Mouse (Mus musculus) megakaryocyte, adult 5-6 weeks (primary cell): ENCODE results near the gene Adamts15. TPM values are rescaled to one million over a fixed set of nuclear protein-coding genes. Genes with fewer than 3 reads are reported as not detected.

Source experiments
- ATAC-seq: 2 replicates; pipeline ENCODE4 v1.8.0; 2016; ENCODE audit warnings: mild to moderate bottlenecking, inconsistent platforms; ENCODE audit not compliant: poor library complexity, severe bottlenecking
- total RNA-seq, 2 experiments: library from RNA; stranded (forward) in 1 of 2; stranded (reverse) in 1 of 2; fragments of 153-499, 151-499 nt in 1 of 2; fragments of 221-1000, 200-1000 nt in 1 of 2; gene quantifications; 2 replicates each; pipeline versions ENCODE4 v1.2.3 to v1.2.4; 2015 to 2017

Gene Adamts15
- total RNA-seq, 2 experiments from 2014 or later = 0.04 TPM; not detected in 1

DNA sequence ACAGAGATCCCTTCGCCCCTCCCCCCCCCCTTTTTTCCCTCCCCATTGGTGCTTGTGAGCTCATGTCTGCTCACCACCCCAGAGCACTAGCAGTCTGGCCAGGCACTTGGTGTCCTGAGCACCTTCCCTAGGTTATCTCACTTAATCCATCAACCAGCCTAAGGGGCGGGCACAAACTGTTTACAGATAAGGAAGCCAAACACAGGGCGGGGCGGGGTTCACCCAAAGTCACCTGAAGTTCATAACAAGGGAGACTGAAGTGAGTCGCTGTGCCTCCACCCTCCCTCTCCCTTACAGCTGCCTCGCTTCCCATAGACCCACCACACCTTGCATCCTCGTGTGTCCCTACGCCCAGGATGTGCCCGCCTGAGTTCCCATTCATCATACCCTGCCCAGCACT is 41.7 kb downstream of the Adamts15 start:
- ATAC-seq = no peak

DNA sequence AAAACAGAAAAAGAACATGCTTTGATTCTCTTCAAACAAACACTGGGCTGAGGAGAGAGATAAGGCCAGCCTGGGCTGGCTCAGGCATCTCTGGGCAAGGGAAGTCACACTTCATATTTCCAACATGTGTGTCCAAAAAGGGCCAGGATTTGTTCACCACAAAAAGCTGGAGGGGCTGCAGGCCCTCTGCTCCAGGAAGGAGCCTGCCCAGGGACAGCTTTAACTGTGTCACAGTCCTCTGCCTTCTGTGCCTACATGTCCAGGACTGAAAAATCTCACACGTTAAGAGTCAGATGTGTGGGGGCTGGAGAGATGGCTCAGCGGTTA is 42.3 kb downstream of the Adamts15 start:
- no peak for ATAC-seq

DNA sequence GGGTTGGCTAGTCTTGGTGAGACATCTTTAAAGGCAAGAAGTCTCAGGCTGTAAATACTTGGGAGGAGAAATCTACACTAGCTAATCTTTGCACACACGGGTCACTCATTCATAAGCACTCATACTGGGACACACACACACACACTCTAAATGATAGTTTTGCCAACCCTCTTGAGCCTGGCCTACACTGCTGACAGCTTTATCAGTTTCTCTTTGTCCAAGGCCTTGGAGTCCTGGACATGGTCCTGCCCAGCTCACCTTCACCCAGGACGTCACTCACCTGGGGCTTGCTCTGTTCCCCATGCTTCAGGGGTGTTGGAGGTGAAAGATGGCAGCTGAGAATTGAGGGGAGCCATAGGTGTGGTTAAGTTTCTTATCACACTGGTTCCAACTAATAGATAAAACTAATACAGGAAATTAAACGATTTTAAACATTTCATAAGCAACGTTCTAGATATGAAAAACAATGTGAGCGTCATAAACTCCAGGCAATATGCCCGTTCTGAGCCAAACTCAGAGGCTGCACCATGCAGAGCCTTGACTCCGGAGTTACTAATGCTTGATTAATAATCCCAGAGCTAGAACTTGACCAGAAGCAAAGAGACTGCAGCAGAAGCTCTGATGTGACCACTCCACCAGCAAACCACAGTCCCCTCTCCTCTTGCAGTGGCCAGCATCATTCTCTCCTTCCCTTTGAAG is 42.9 kb downstream of the Adamts15 start:
- no peak for ATAC-seq

DNA sequence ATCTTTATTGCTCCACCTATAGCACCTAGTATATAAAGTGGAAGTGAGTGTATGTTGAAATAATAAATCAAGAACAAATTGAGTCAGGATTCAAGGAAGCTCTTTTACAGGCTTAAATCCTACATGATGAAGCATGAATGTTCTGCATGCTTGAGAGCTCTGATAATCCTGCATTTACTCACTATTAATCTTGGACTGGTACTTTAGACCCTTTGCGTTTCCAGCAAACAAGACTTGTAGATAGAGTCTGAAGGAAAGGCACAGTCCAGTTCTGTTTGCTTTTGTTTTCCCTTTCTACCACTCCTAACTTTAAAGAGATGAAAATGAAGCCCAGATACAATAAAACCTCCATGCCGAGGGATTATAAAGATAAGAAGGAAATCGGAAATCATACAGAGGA is 45.7 kb downstream of the Adamts15 start:
- ATAC-seq = no peak

DNA sequence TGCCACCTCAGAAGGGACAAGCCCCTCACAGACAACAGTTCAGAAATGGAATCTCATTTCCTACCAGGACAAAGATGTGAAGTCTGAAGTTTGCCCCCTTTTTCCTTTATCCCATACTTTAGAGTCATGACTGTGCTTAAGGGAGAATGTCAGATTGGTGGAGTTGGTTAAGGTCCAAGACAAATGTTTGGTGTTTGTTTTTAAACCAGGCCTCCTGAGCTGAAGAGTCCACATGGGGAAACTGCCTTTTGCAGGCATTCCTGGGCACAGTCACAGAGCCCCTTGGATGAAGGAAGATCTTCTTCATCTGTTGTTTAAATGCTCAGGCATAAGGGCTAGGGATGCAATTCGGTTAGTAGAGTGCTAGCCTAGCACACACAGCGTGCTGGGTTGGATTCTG is 66.4 kb downstream of the Adamts15 start:
- ATAC-seq = no peak

DNA sequence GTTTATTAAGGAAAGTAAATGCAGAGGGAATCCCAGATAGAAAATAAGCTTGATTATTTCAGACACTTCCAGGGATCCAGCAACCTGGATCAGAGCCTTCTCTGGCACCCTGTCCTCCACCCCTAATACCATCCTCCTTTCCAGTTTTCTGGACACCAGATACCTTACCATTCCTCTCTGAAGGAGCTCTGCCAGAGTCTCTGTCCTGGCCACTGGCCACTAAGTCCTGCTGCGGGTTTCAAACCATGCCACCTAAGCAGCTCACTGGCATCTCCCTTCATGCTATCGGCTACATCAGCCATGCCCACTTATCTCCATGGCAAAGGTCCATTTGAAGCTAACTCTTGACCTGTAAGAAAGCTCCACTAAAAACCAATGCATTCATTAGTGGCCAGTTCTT is 70.4 kb downstream of the Adamts15 start:
- no peak for ATAC-seq

DNA sequence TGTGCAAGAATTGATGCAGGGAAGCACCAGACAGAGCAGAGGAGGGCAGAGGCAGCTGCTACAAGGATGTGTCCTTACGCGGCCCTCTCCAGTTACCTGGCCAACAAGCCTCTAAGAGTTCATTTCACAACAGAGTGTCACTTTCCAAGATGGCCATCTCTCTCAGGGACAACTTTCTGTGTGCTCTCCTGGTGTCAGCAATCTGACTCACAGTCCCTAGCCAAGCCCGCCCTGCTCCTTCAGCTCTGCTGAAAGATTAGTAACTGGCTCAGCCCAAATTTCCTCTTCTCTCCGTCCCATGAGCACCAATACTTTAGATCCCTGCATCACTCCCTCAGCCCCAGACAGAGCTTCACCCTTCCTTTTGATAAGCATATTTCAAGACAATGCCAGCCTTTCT is 72.3 kb downstream of the Adamts15 start:
- no peak for ATAC-seq

DNA sequence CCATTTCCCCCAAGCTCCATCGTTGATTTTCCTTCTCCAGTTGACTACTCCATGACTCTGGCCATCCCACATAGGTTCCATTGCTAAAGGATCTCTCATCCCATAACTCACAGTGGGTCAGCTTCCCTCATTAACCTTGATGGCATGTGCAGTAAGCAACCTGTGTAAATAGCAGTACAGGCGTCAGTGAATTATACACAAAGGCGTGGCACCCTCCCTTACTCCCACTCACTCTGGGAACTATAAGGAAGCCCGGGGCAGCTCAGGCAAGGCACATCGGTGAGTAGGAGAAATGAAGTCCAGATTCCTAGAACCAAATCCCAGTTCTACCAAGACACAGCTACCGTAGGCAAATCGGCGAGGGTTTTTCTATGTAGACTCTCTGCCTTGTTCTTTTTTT is 72.8 kb downstream of the Adamts15 start:
- ATAC-seq = no peak

Other genes with a start within 250 kb of the Adamts15 start
- not detected in 2 replicates for gene Adamts8, start 20.1 kb upstream of the Adamts15 start, total RNA-seq (2015)
- gene Adamts8, start 20.1 kb upstream of the Adamts15 start, total RNA-seq (2017) = not detected in 2 replicates
- 38.3 and 45.9 TPM in 2 replicates for gene Zbtb44, start 108.2 kb upstream of the Adamts15 start, total RNA-seq (2015)
- 25.0 TPM in 2 replicates for gene Zbtb44, start 108.2 kb upstream of the Adamts15 start, total RNA-seq (2017)
- gene St14, start 209.4 kb upstream of the Adamts15 start, total RNA-seq (2015) = 1.4 and 4.3 TPM in 2 replicates
- gene St14, start 209.4 kb upstream of the Adamts15 start, total RNA-seq (2017) = 3.9 and 5.6 TPM in 2 replicates